Mouse (Mus musculus): Measurements from ENCODE around the gene Irx2.

GRCm38 (mm10) chr13:72637536-72637935 lies 8.9 kb downstream of the Irx2 start:
- TF ChIP-seq POLR2A (IDR thresholded peaks at IDR 0.05; ENCODE audit: borderline replicate concordance, insufficient read depth, low read length) (no peak), CTCF (IDR thresholded peaks at IDR 0.05; ENCODE audit: borderline replicate concordance, insufficient read depth, low read depth, low read length) (no peak)

Data from cerebellum, adult 2 months (tissue).